Mouse (Mus musculus): Measurements from ENCODE around the gene Ott.
"Not testable (repeated sequence)": the region's sequence is repeated elsewhere in the genome, so short reads cannot be mapped to it uniquely, and the experiment has no call there.

Gene Ott

GRCm38 (mm10) chrX:149073982-149074381, at the start of gene Ott:
Ott (plus strand) TSS chrX:149074282.
- DNase-seq, result not testable (repeated sequence)

All from cerebellum, adult 9-11 months (tissue).